Mouse (Mus musculus) left cerebral cortex, adult 9 months (tissue): ENCODE results near the gene 6330403K07Rik.

ENCODE experiments used
- DNase-seq, 2 experiments: peaks; one replicate each; pipeline ENCODE4 v3.0.0; 2022; ENCODE audit warnings: low spot score in 2 of 2

Gene 6330403K07Rik

GRCm38 (mm10) chr11:71033163-71033761, at the start of gene 6330403K07Rik:
6330403K07Rik (minus strand) TSS chr11:71033513.
- DNase-seq = peak; percentile 64 to 74

GRCm38 (mm10) chr11:71076342-71076741, 43.0 kb upstream of the 6330403K07Rik start:
- DNase-seq = no peak

GRCm38 (mm10) chr11:71052554-71052953, 19.2 kb upstream of the 6330403K07Rik start:
- no peak for DNase-seq

- DNase-seq = no peak
Observed at GRCm38 (mm10) chr11:71039526-71040298, 6.4 kb upstream of the 6330403K07Rik start.

GRCm38 (mm10) chr11:71032491-71033162, 686 bp downstream of the 6330403K07Rik start:
- DNase-seq = peak; percentile 26 to 58

- DNase-seq = no peak
Observed at GRCm38 (mm10) chr11:71032070-71032469, 1.2 kb downstream of the 6330403K07Rik start.

- DNase-seq = no peak
Observed at GRCm38 (mm10) chr11:71029403-71030118, 3.8 kb downstream of the 6330403K07Rik start.

- no peak for DNase-seq
Observed at GRCm38 (mm10) chr11:71028280-71028679, 5.0 kb downstream of the 6330403K07Rik start.

- peak; percentile 100 for DNase-seq
Observed at GRCm38 (mm10) chr11:71019201-71020068, 13.9 kb downstream of the 6330403K07Rik start, which contains the start of the genes Mis12 and Derl2. Mis12 (plus strand) TSS chr11:71019611. Derl2 (minus strand) TSS chr11:71019841.

- no peak for DNase-seq
Observed at GRCm38 (mm10) chr11:71018416-71019200, 14.7 kb downstream of the 6330403K07Rik start.

GRCm38 (mm10) chr11:71017051-71017450, 16.3 kb downstream of the 6330403K07Rik start:
- DNase-seq = no peak

- DNase-seq = no peak
Observed at GRCm38 (mm10) chr11:71012743-71013142, 20.6 kb downstream of the 6330403K07Rik start.

- no peak for DNase-seq
Observed at GRCm38 (mm10) chr11:71008321-71008720, 25.0 kb downstream of the 6330403K07Rik start.

GRCm38 (mm10) chr11:71007831-71008230, 25.5 kb downstream of the 6330403K07Rik start:
- DNase-seq = no peak

GRCm38 (mm10) chr11:71007026-71007425, 26.3 kb downstream of the 6330403K07Rik start:
- no peak for DNase-seq

GRCm38 (mm10) chr11:71005046-71005445, 28.3 kb downstream of the 6330403K07Rik start:
- no peak for DNase-seq

GRCm38 (mm10) chr11:71004316-71004773, 29.0 kb downstream of the 6330403K07Rik start, which contains the start of gene Dhx33:
Dhx33 (minus strand) TSS chr11:71004437.
- DNase-seq = peak; percentile 91 to 98

- DNase-seq = no peak
Observed at GRCm38 (mm10) chr11:71003611-71004315, 29.6 kb downstream of the 6330403K07Rik start.

- DNase-seq = no peak
Observed at GRCm38 (mm10) chr11:71001167-71001566, 32.1 kb downstream of the 6330403K07Rik start.
